Mouse (Mus musculus) limb, embryonic 14.5 days (tissue): ENCODE results near the gene Dnajc25. TPM values are rescaled to one million over a fixed set of nuclear protein-coding genes. Genes with fewer than 3 reads are reported as not detected.

Source experiments
- ATAC-seq: fragments of 200-750 bp; cut with Nextera tagmentation; 2 replicates; pipeline ENCODE4 v1.8.0; 2017; ENCODE audit warnings: low read depth, moderate number of reproducible peaks, moderate TSS enrichment; ENCODE audit not compliant: low FRiP score
- DNase-seq: peaks from one replicate; pipeline ENCODE4 v3.0.0-alpha.2; 2015; ENCODE audit warnings: low spot score
- H3K27ac ChIP-seq: fragments of 300-500 bp; sonication (generic); replicated peaks from 2 replicates; pipeline ENCODE4 v1.5.1; 2014; ENCODE audit warnings: low read depth, mild to moderate bottlenecking, low read length, moderate library complexity, mixed read lengths
- H3K27me3 ChIP-seq: fragments of 300-500 bp; sonication (generic); 2 replicates; pipeline ENCODE4 v1.6.1; 2014; ENCODE audit warnings: low read length, mixed read lengths; ENCODE audit not compliant: control insufficient read depth, insufficient read depth
- H3K36me3 ChIP-seq: fragments of 300-500 bp; sonication (generic); 2 replicates; pipeline ENCODE4 v1.6.1; 2014; ENCODE audit warnings: mild to moderate bottlenecking, low read length, moderate library complexity, mixed read lengths; ENCODE audit not compliant: control insufficient read depth, insufficient read depth
- H3K4me1 ChIP-seq: fragments of 300-500 bp; sonication (generic); 2 replicates; pipeline ENCODE4 v1.6.1; 2014; ENCODE audit warnings: antibody characterized with exemption, low read length, mixed read lengths; ENCODE audit not compliant: control insufficient read depth, insufficient read depth
- H3K4me2 ChIP-seq: fragments of 300-500 bp; sonication (generic); replicated peaks from 2 replicates; pipeline ENCODE4 v1.6.1; 2014; ENCODE audit warnings: low read depth, mild to moderate bottlenecking, low read length, moderate library complexity; ENCODE audit not compliant: severe bottlenecking
- H3K4me3 ChIP-seq: fragments of 300-500 bp; sonication (generic); replicated peaks from 2 replicates; pipeline ENCODE4 v1.5.1; 2014; ENCODE audit warnings: low read length
- H3K9ac ChIP-seq: fragments of 300-500 bp; sonication (generic); 2 replicates; pipeline ENCODE4 v1.6.1; 2014; ENCODE audit warnings: mild to moderate bottlenecking, low read depth, low read length, moderate library complexity; ENCODE audit not compliant: severe bottlenecking
- H3K9me3 ChIP-seq: fragments of 300-500 bp; sonication (generic); 2 replicates; pipeline ENCODE4 v1.6.1; 2016; ENCODE audit warnings: low read length; ENCODE audit not compliant: control insufficient read depth
- POLR2A ChIP-seq: fragments of 200-500 bp; IDR thresholded peaks from 2 replicates; pipeline ENCODE4 v1.8.0; 2012; ENCODE audit warnings: inconsistent platforms, mild to moderate bottlenecking, moderate library complexity, borderline replicate concordance; ENCODE audit not compliant: insufficient read depth, insufficient read length; ENCODE audit errors: extremely low read depth
- WGBS: fragments of 180-500 bp; shearing (Covaris S2); extraction: QIAGEN DNeasy Blood & Tissue Kit; methylation state at CpG from one replicate; pipeline ENCODE4 v1.1.7; 2014; 5-methylcytosine and 5-hydroxymethylcytosine counted together
- polyA plus RNA-seq, 2 experiments: library from polyadenylated mRNA; depleted of rRNA in 1 of 2; stranded (reverse) in 1 of 2; unstranded in 1 of 2; fragments of >200 nt; fragmentation: Nextera tagmentation in 1 of 2; extraction: Ambion mirVana in 1 of 2; gene quantifications; 2 replicates each; pipeline versions ENCODE4 v1.2.1 to v1.2.3; 2012 to 2014

Gene Dnajc25
- polyA plus RNA-seq, 2 experiments, result 10.7 to 20.8 TPM

GRCm38 (mm10) chr4:59036490-59037127 lies 41.7 kb downstream of the Dnajc25 start:
- Histone ChIP-seq H3K4me2 (no peak overlapping the region; the same call in 1 of the 2 replicates), H3K9ac (no peak overlapping the region), H3K27ac (no peak overlapping the region), H3K4me3 (no peak overlapping the region), H3K9me3 (no peaks in the 10 kb centered on the region), H3K4me1 (peaks cover 7% of the 10 kb centered on the region; the same call in 1 of the 2 replicates), H3K36me3 (peaks cover 29% of the 10 kb centered on the region), H3K27me3 (no peaks in the 10 kb centered on the region)
- ATAC-seq (no peak; the same call in 1 of the 2 replicates), DNase-seq (peak; percentile 88)
- TF ChIP-seq POLR2A, result no peak
- 48% methylated on average over 13 of the region's 13 CpGs for WGBS

- 80% methylated on average over 3 of the region's 3 CpGs for WGBS
- Histone ChIP-seq H3K36me3 (peaks cover 34% of the 10 kb centered on the region), H3K27ac (no peak overlapping the region), H3K4me2 (no peak overlapping the region), H3K4me1 (peaks cover 7% of the 10 kb centered on the region; the same call in 1 of the 2 replicates), H3K27me3 (no peaks in the 10 kb centered on the region), H3K4me3 (no peak overlapping the region), H3K9ac (no peak overlapping the region), H3K9me3 (no peaks in the 10 kb centered on the region)
- TF ChIP-seq POLR2A, result no peak
- ATAC-seq (no peak), DNase-seq (no peak)
Measured at GRCm38 (mm10) chr4:59037525-59037924, 42.7 kb downstream of the Dnajc25 start.

- DNase-seq (no peak), ATAC-seq (no peak)
- Histone ChIP-seq H3K27ac (no peak overlapping the region), H3K9ac (no peak overlapping the region), H3K27me3 (no peaks in the 10 kb centered on the region), H3K4me2 (no peak overlapping the region), H3K4me1 (peaks cover 6% of the 10 kb centered on the region; the same call in 1 of the 2 replicates), H3K9me3 (no peaks in the 10 kb centered on the region), H3K36me3 (peaks cover 40% of the 10 kb centered on the region), H3K4me3 (no peak overlapping the region)
- no peak for TF ChIP-seq POLR2A
- WGBS, result 91% methylated on average over 11 of the region's 11 CpGs
Measured at GRCm38 (mm10) chr4:59040397-59041287, 45.8 kb downstream of the Dnajc25 start.

GRCm38 (mm10) chr4:59043074-59043473 lies 48.2 kb downstream of the Dnajc25 start:
- WGBS, result 96% methylated on average over 5 of the region's 5 CpGs

GRCm38 (mm10) chr4:59043891-59044290 lies 49.0 kb downstream of the Dnajc25 start:
- Histone ChIP-seq H3K4me1 (no peaks in the 10 kb centered on the region), H3K9me3 (no peaks in the 10 kb centered on the region), H3K4me2 (no peak overlapping the region), H3K27ac (no peak overlapping the region), H3K36me3 (peaks cover 30% of the 10 kb centered on the region), H3K27me3 (no peaks in the 10 kb centered on the region), H3K9ac (no peak overlapping the region), H3K4me3 (no peak overlapping the region)
- ATAC-seq (no peak), DNase-seq (no peak)
- WGBS, result 88% methylated on average over 6 of the region's 6 CpGs
- TF ChIP-seq POLR2A, result no peak

More at GRCm38 (mm10) chr4:59043074-59043473, 48.2 kb downstream of the Dnajc25 start:
- no peak overlapping the region for H3K27ac ChIP-seq
- peaks cover 37% of the 10 kb centered on the region for H3K36me3 ChIP-seq
- H3K27me3 ChIP-seq, result no peaks in the 10 kb centered on the region
- H3K4me1 ChIP-seq, result no peaks in the 10 kb centered on the region
- H3K9me3 ChIP-seq, result no peaks in the 10 kb centered on the region
- no peak overlapping the region for H3K4me3 ChIP-seq
- DNase-seq (no peak), ATAC-seq (no peak)
- TF ChIP-seq POLR2A, result no peak
- no peak overlapping the region for H3K9ac ChIP-seq
- no peak overlapping the region for H3K4me2 ChIP-seq
